Mouse (Mus musculus) right cerebral cortex, adult 18-20 months (tissue): ENCODE measurements around the gene Enox1.
"Not testable (repeated sequence)": the region's sequence is repeated elsewhere in the genome, so short reads cannot be mapped to it uniquely, and the experiment has no call there.

Experiments used
- DNase-seq: peaks from one replicate; pipeline ENCODE4 v3.0.0; 2022; ENCODE audit warnings: mixed read lengths

The Enox1 gene

DNA sequence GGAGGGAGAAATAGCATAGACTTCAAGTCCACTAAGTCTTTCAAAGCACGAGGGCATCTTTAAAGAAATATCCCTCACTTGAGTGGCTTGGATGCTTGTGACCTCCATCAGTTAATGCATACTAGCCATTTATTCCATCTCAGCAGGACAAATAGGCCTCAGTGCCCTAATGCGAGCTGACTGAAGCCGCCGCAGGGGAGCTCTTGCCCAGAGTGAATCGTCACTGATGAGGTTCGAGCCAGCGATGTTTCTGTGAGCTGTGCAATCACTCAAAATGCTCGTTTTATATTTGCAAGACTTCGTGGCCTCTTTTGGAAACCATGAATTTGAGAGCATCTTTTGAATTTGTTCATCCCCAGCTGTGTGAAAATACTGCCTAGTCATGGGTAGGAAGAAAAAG lies 372.6 kb downstream of the Enox1 start:
- DNase-seq = no peak

GRCm38 (mm10) chr14:77529621-77530020 lies 373.1 kb downstream of the Enox1 start:
- DNase-seq = no peak

DNA sequence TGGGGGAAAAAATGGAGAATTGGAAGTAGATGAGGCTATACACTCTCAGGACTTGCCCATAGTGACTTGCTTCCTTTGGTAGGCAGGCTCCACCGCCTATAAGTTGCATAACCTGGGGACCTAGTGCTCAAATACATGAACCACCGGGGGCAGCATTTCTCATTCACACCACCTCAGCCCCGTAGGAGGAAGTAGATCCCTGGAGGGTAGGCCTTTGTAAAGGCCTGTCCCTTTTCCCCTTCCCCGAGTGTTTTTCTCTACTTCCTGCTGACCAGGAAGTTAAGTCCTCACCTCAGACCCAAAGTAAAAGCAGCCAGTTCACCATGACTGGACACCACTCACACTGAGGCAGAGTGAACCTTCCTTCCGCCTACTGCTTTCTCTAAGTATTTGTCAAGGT lies 377.1 kb downstream of the Enox1 start:
- DNase-seq = no peak

DNA sequence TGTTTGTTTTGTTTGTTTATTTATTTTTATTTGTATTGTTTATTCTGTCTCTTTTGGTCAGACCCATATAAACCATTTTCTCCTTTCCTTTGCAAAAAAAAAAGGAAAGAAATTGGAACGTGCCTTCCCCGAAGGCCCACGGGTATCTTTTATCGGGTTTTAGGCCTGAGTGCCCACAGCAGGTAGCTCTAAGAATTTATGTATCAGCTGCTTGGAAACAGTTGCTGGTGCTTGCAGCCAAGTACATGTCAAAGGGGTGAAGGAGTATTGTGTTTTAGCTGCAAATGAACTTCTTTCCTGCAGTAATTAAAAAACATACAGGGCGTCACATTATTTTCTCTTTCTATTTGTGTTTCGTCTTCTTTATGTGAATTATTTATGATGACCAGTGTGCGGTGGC lies 377.6 kb downstream of the Enox1 start:
- DNase-seq = no peak

GRCm38 (mm10) chr14:77536592-77536991 lies 380.0 kb downstream of the Enox1 start:
- no peak for DNase-seq

GRCm38 (mm10) chr14:77539563-77539962 lies 383.0 kb downstream of the Enox1 start:
- DNase-seq = not testable (repeated sequence)

DNA sequence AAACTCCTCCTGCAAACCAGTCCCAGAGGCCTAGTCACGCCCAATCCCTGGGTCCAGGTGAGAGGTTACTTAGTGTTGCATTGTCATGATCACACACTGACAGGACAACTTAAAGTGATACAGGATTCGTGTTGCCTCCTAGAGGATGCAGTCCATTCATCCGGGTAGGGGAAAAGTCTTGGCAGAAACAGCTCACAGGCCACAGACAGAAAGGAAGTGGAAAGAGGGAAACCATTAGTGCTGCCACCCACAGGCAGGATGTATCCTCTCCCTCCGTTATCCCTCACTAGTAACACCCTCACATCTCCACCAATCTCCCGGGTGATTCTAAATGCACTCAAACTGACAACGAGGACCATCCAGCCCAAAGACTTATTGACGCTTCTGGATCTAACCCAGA lies 385.4 kb downstream of the Enox1 start:
- DNase-seq = no peak

GRCm38 (mm10) chr14:77546531-77547274 lies 390.1 kb downstream of the Enox1 start:
- no peak for DNase-seq

- DNase-seq = no peak
Observed at GRCm38 (mm10) chr14:77547351-77547750, 390.8 kb downstream of the Enox1 start.

DNA sequence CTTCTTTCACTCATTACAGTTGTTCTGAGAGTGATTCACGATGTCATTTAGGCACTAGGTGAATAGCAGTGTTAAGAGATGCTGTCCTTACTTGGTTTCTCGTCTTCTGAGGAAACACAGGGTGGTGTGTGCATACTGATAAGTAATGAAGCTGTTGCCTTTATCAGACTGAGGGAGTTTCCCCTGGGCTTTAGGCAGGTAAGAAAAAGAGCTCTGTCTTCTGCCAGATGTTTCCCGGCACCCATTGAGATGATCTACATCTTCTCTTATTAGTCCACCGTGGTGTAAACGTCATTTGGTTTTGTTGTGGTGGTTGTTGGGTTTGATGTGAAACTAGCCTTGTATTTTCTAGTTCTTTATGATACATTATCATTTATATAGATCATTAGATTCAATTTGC lies 392.4 kb downstream of the Enox1 start:
- DNase-seq = no peak

GRCm38 (mm10) chr14:77557446-77558070 lies 401.0 kb downstream of the Enox1 start:
- no peak for DNase-seq

- no peak for DNase-seq
Observed at GRCm38 (mm10) chr14:77558910-77559309, 402.3 kb downstream of the Enox1 start.

- no peak for DNase-seq
Observed at GRCm38 (mm10) chr14:77559792-77560191, 403.2 kb downstream of the Enox1 start.

DNA sequence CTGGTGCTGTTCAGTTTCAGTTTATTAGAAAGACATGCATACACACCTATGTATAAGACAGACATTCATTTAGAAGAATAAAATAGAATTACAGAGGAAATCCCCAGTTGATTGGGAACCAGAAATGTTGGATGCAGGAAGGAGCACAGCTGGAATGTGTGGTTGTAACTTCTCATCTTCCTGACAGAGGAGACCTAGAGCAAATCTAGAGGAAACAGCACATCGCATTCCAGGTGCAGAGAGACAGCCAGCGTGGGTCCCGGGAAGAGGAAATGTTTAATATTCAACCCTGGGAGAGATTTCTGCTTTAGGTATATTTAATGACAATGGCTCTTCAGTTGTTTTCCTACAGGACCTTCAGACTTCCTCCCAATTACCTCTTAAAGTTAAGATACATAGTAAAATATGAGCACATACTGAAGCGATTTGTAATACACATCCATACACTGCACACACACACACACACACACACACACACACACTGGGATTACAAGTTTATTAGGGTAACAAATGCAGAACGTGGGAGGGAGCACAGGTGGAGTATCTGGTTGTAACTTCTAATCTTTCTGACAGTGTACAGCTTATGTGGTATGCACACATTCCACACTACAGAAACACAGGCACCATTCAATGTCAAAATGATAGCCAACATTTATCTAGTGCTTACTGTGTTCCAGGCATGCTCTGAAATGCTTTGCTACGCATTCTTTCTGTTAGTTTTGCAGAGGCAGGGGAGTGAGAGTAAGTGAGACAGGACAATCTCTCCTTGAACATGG lies 405.4 kb downstream of the Enox1 start:
- no peak for DNase-seq

- no peak for DNase-seq
Observed at GRCm38 (mm10) chr14:77563922-77564321, 407.4 kb downstream of the Enox1 start.

DNA sequence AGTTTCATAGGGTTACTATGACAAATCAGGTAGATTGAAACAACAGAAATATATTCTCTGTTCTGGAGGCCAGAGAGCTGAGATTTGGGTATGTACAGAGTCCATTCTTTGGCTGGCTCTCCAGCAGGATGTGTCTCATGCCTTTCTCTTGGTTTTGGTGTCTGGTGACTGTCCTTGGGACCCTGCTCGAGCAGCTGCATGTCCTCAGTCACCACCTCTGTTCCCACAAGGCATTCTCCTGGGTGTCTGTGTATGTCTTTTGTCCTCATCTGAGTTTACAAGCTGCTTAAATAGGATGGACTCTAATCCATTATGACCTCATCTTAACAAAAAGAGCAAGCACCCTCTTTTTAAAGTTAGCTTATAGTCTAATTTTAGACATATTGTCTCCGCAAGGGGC lies 410.6 kb downstream of the Enox1 start:
- no peak for DNase-seq

- DNase-seq = no peak
Observed at GRCm38 (mm10) chr14:77574436-77574835, 417.9 kb downstream of the Enox1 start.

DNA sequence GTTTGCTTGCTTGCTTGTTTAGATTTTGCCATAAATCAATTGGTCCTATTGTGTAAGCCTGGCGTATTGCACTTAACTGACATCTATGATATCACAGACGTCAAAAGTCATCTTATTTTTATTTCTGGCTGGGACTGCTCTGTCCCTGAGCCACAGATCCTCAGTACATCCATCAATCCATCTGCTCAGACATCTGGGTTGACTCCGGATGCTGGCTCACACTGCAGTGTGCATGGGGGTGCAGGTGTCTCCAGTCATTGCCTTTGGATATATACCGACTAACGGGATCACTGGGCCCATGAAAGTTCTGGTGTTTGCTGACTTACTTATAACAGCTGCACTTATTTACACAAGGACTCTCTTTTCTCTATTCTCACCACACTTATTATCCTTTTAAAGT lies 419.8 kb downstream of the Enox1 start:
- no peak for DNase-seq

GRCm38 (mm10) chr14:77577481-77578251 lies 421.1 kb downstream of the Enox1 start:
- peak; percentile 34 for DNase-seq

DNA sequence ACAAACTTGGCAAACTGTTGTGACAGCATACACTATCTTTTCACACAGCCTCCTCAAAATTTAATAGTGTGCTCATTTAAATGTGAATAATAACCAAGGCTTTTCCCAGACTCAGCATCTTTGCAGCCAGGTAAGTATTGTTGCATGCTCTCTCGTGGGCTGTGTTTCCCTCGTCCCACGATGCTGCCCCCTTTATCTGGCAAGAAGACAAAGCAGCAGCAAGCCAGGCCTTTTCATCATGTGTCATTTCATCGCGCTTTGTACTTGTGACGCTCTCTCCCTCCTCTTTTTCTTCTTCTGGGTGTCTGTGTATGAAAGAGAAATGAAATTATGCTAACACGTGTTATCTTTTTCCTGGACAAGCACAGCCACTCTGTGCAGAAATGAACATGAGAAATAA lies 421.8 kb downstream of the Enox1 start:
- no peak for DNase-seq

DNA sequence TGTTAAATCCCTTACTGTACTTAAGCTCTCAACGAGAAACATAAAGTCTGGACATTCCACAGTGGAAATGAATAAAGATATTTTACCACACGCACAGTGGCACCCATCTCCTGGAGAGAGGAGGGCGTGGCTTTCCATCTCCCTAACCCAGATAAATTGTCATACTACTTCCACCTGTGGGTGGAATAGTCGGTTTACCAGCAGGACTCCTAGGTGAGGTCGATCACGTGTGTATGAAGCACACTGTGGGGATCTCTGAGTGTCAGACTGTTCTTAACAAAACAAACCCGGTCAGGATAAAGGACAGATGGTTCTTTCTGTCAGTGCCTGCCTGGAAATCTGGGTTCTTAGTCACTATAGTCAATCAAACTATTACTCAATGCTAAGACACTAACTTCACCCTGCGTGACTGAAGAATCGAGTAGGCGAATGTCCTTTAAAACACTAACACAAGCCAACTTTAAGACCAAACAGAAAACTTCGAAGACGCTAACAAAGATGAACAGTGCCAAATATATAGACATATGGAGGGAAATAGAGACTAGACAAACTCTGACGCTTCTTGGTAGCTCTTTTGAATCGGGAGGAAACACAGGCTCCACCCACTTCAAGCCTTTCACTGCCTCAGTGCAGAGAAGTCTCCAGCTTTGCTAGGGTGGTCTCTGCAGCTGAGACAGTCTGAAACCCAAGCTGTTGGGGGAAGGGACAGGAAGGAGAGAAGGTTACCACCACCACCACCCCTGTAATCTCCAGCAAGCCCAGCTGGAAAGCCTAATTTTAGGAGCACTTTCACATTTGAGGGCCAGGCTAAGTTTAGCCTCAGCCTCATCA lies 423.8 kb downstream of the Enox1 start:
- DNase-seq = peak; percentile 33

- peak; percentile 90 for DNase-seq
Observed at GRCm38 (mm10) chr14:77580937-77581270, 424.3 kb downstream of the Enox1 start.
